Mouse (Mus musculus): ENCODE measurements around the gene D13Ertd608e. TPM values are rescaled to one million over a fixed set of nuclear protein-coding genes. Genes with fewer than 3 reads are reported as not detected.

D13Ertd608e gene
- total and polyA plus RNA-seq, 3 experiments, result not detected

DNA sequence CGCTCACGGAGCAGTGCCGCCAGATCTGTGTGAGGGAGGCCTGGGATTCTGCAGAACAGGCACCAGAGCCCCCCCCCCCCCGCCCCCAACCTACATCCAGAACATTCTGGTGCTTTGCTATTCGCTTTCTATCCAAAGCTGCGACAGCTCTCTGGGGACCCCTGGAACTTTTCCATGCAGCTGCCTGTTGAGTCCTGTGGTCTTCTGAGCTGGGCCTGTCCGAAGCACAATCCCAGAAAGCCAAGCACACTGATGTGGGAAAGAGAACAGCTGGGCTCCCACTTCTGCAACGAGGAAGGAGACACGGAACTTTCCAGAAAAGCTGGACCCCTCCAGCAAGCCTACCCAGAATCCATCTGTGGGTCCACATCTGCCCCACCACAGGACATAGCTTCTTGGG is 25.8 kb upstream of the D13Ertd608e start:
- H3K27me3 ChIP-seq (ENCODE audit: control insufficient read depth in 1 of 2, insufficient read depth in 2 of 2, low read length in 2 of 2), result no peaks in the 10 kb centered on the region; a peak in 2 of 4 replicates
- no peak for DNase-seq (ENCODE audit: low read depth, low spot score)
- no peaks in the 10 kb centered on the region for H3K79me2 ChIP-seq (ENCODE audit: control insufficient read depth, insufficient read depth, low read length, poor library complexity)
- no peaks in the 10 kb centered on the region for H3K9me3 ChIP-seq (replicated peaks; ENCODE audit: insufficient read depth, low read length)
- no peak overlapping the region for H3K9ac ChIP-seq (ENCODE audit: control insufficient read depth, low read depth, low read length, poor library complexity, severe bottlenecking)
- H3K4me1 ChIP-seq (ENCODE audit: control insufficient read depth in 1 of 2, insufficient read depth in 2 of 2, low read length in 2 of 2), result no peaks in the 10 kb centered on the region
- H3K27ac ChIP-seq (ENCODE audit: control insufficient read depth, low read depth, low read length), result no peak overlapping the region
- TF ChIP-seq POLR2AphosphoS5 (IDR thresholded peaks at IDR 0.05; ENCODE audit: borderline replicate concordance, low read depth, low read length) (no peak), MYB (IDR thresholded peaks at IDR 0.05; ENCODE audit: low read depth, low read length) (no peak), USF1 (IDR thresholded peaks at IDR 0.05; ENCODE audit: low read depth, low read length) (no peak), KAT2A (conservative IDR thresholded peaks at IDR 0.05; ENCODE audit: low read depth, low read length) (no peak), POLR2AphosphoS2 (IDR thresholded peaks at IDR 0.05; ENCODE audit: low read length) (no peak), CHD1 (IDR thresholded peaks at IDR 0.05; ENCODE audit: low read depth, low read length) (no peak), NELFE (IDR thresholded peaks at IDR 0.05; ENCODE audit: low read depth, low read length) (no peak), UBTF (IDR thresholded peaks at IDR 0.05; ENCODE audit: borderline replicate concordance, insufficient read depth, low read depth, low read length) (no peak), EP300 (IDR thresholded peaks at IDR 0.05; ENCODE audit: low read depth in 1 of 2, low read length in 2 of 2) (no peak), POLR2A (IDR thresholded peaks at IDR 0.05; ENCODE audit: control insufficient read depth in 1 of 2, insufficient read depth in 1 of 2, low read depth in 1 of 2, low read length in 2 of 2, poor library complexity in 1 of 2) (no peak), RCOR1 (IDR thresholded peaks at IDR 0.05; ENCODE audit: low read depth, low read length) (no peak), TBP (IDR thresholded peaks at IDR 0.05; ENCODE audit: low read depth, low read length) (no peak)
- no peaks in the 10 kb centered on the region for H3K36me3 ChIP-seq (ENCODE audit: control insufficient read depth in 1 of 2, insufficient read depth in 2 of 2, low read length in 2 of 2)
- H3K4me3 ChIP-seq (ENCODE audit: control insufficient read depth in 1 of 2, insufficient read depth in 1 of 2, low read depth in 2 of 2, low read length in 2 of 2), result no peak overlapping the region

DNA sequence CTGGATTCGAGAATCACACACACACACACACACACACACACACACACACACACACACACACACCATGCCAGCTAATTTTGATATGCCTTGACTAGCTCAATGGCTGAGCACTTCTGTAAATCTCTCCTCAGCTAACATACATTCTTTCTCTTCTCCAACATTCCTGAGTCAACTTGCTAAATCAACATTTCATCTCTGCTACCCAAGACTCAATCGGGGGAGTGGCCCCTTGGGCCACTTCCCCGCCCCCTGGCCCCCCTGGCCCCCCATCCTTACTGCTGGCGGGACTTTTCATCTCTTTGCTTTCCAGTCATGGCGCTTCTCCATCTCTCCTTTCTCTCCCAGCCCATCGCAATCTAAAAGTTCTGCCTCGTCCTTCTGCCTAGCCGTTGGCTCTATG is 19.0 kb upstream of the D13Ertd608e start:
- no peaks in the 10 kb centered on the region for H3K9me3 ChIP-seq (replicated peaks; ENCODE audit: insufficient read depth, low read length)
- H3K27ac ChIP-seq (ENCODE audit: control insufficient read depth, low read depth, low read length), result no peak overlapping the region
- H3K4me3 ChIP-seq (ENCODE audit: control insufficient read depth in 1 of 2, insufficient read depth in 1 of 2, low read depth in 2 of 2, low read length in 2 of 2), result no peak overlapping the region
- no peaks in the 10 kb centered on the region for H3K79me2 ChIP-seq (ENCODE audit: control insufficient read depth, insufficient read depth, low read length, poor library complexity)
- TF ChIP-seq MAFK (IDR thresholded peaks at IDR 0.05; ENCODE audit: borderline replicate concordance, low read depth, low read length) (no peak), TAL1 (IDR thresholded peaks at IDR 0.05; ENCODE audit: low read length) (no peak), MYB (IDR thresholded peaks at IDR 0.05; ENCODE audit: low read depth, low read length) (no peak), ELF1 (IDR thresholded peaks at IDR 0.05; ENCODE audit: low read depth, low read length) (no peak), ZMIZ1 (IDR thresholded peaks at IDR 0.05; ENCODE audit: low read depth, low read length) (no peak)
- H3K36me3 ChIP-seq (ENCODE audit: control insufficient read depth in 1 of 2, insufficient read depth in 2 of 2, low read length in 2 of 2), result no peaks in the 10 kb centered on the region
- no peak overlapping the region for H3K9ac ChIP-seq (ENCODE audit: control insufficient read depth, low read depth, low read length, poor library complexity, severe bottlenecking)
- H3K4me1 ChIP-seq (ENCODE audit: control insufficient read depth in 1 of 2, insufficient read depth in 2 of 2, low read length in 2 of 2), result no peaks in the 10 kb centered on the region
- H3K27me3 ChIP-seq (ENCODE audit: control insufficient read depth in 1 of 2, insufficient read depth in 2 of 2, low read length in 2 of 2), result no peaks in the 10 kb centered on the region
- DNase-seq (ENCODE audit: low read depth, low spot score), result no peak
